Mouse (Mus musculus) kidney, adult 2 months (tissue): ENCODE measurements at regions not wholly inside any gene's neighbourhood (a gene's known extent, or its start where the extent isn't known, plus 50 kb on each side); places are given as distances from the start of the nearest gene placed in this dataset.

Experiments used
- CTCF ChIP-seq: fragments of 200-500 bp; conservative IDR thresholded peaks from 2 replicates; pipeline ENCODE4 v1.5.1; 2011; ENCODE audit warnings: low read depth, mild to moderate bottlenecking, control low read depth, low read length, moderate library complexity, mixed read lengths; ENCODE audit not compliant: insufficient read depth, insufficient read length
- POLR2A ChIP-seq: fragments of 200-500 bp; IDR thresholded peaks from one replicate; pipeline ENCODE4 v1.6.1; 2011; ENCODE audit warnings: low read depth, low read length, control low read depth

- no peak for TF ChIP-seq POLR2A
- no peak for TF ChIP-seq CTCF
These were observed 130.9 kb upstream of the 4930412O13Rik start for GRCm38 (mm10) chr2:9749829-9750788.
